Comparison of ENCODE assay signal across 17 mouse cellular contexts in the genomic region with DNA sequence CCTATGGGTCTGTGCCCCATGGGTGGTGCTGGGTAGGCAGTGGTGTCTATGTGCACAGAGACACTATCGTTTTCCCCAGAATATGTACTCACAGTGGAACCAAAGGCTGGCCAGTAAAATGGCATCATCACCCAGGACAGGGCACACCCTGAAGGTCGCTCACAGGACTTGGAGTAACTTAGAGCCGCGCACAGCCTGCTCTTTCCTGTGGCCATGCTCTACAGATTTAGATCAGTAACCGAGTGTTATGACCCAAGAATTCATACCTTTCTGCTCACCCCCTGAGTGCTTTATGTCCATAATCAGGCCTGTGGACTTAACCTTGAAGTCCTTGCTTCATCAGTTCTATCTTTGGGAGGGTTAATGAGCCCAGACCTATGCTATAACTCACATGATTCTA.
"Had no signal": no experiment of that assay in that cellular context is flagged by ENCODE, and none has a peak within 500 bp of the region (broad histone marks: within the 10 kb centered on the region; RNA-seq: fewer than 3 reads in every experiment).

No protein-coding gene starts in this region.

- H3K9ac ChIP-seq: lung, embryonic 15.5 days; midbrain, embryonic 13.5 days; midbrain, embryonic 15.5 days; neural tube, embryonic 12.5 days; stomach, embryonic 15.5 days had no signal

- H3K4me1 ChIP-seq: neural tube, embryonic 12.5 days; stomach, embryonic 15.5 days had no signal

- H3K4me3 ChIP-seq: lung, embryonic 15.5 days; megakaryocyte, embryonic 14.5 days; midbrain, embryonic 13.5 days; midbrain, embryonic 15.5 days; neural tube, embryonic 12.5 days; stomach, embryonic 15.5 days had no signal

- ATAC-seq: lung, postnatal 0 days; midbrain, embryonic 13.5 days; midbrain, embryonic 15.5 days had no signal

- H3K36me3 ChIP-seq: lung, embryonic 15.5 days; midbrain, embryonic 13.5 days; midbrain, embryonic 15.5 days; neural tube, embryonic 12.5 days; stomach, embryonic 15.5 days had no signal

- DNase-seq: lung, adult 2 months; lung, postnatal 14 days; lung, postnatal 36 days; right cerebral cortex, postnatal 14 days; thymus, adult 2 months; thymus, postnatal 25 days; thymus, postnatal 4 days had no signal

- H3K27ac ChIP-seq: lung, embryonic 15.5 days; macrophage; midbrain, embryonic 13.5 days; midbrain, embryonic 15.5 days; neural tube, embryonic 12.5 days; stomach, embryonic 15.5 days; stomach, postnatal 0 days had no signal

- H3K9me3 ChIP-seq: lung, embryonic 15.5 days; megakaryocyte, embryonic 14.5 days; midbrain, embryonic 13.5 days; midbrain, embryonic 15.5 days; neural tube, embryonic 12.5 days; stomach, embryonic 15.5 days had no signal

- H3K27me3 ChIP-seq: lung, embryonic 15.5 days; midbrain, embryonic 13.5 days; midbrain, embryonic 15.5 days; neural tube, embryonic 12.5 days; stomach, embryonic 15.5 days had no signal

- H3K4me2 ChIP-seq: lung, embryonic 15.5 days; midbrain, embryonic 11.5 days; midbrain, embryonic 13.5 days; midbrain, embryonic 15.5 days; neural tube, embryonic 12.5 days; stomach, embryonic 15.5 days had no signal
